Mouse (Mus musculus) brown adipose tissue, adult 24 weeks (tissue): ENCODE data around the gene Abhd16b. TPM values are rescaled to one million over a fixed set of nuclear protein-coding genes. Genes with fewer than 3 reads are reported as not detected.

Experiments
- H3K27ac ChIP-seq: fragments of 200-500 bp; replicated peaks from 2 replicates; pipeline ENCODE4 v1.5.1; 2012; ENCODE audit warnings: low read depth, mild to moderate bottlenecking, low read length
- H3K4me1 ChIP-seq: fragments of 200-500 bp; 2 replicates; pipeline ENCODE4 v1.6.1; 2012; ENCODE audit warnings: low read length, mixed read lengths; ENCODE audit not compliant: control insufficient read depth, insufficient read depth, insufficient read length
- H3K4me3 ChIP-seq: fragments of 200-500 bp; 2 replicates; pipeline ENCODE4 v1.5.1; 2012; ENCODE audit warnings: low read depth, mild to moderate bottlenecking, low read length, moderate library complexity; ENCODE audit not compliant: insufficient read depth
- polyA plus RNA-seq: library from polyadenylated mRNA; stranded (reverse); fragments of >200 nt; gene quantifications from 2 replicates; pipeline ENCODE4 v1.2.4, GENCODE M21; 2012; ENCODE audit not compliant: missing spikeins, insufficient read depth, insufficient read length

Abhd16b gene
- polyA plus RNA-seq, 1 experiment: not detected

- peak overlapping the region; percentile 71 for H3K4me3 ChIP-seq
- H3K4me1 ChIP-seq: no peaks in the 10 kb centered on the region
- H3K27ac ChIP-seq: peak overlapping the region; percentile 76
Measured at GRCm38 (mm10) chr2:181497548-181497875, 4.5 kb downstream of the Abhd16b start.

GRCm38 (mm10) chr2:181498644-181499043 lies 5.6 kb downstream of the Abhd16b start:
- no peak overlapping the region for H3K4me3 ChIP-seq
- no peaks in the 10 kb centered on the region for H3K4me1 ChIP-seq
- 0 out of 2 replicates have a peak overlapping the region, but pooled peaks have one; percentile 8 for H3K27ac ChIP-seq

GRCm38 (mm10) chr2:181509191-181509590 lies 16.2 kb downstream of the Abhd16b start:
- no peaks in the 10 kb centered on the region for H3K4me1 ChIP-seq
- no peak overlapping the region for H3K4me3 ChIP-seq
- no peak overlapping the region for H3K27ac ChIP-seq

GRCm38 (mm10) chr2:181511231-181511630 lies 18.2 kb downstream of the Abhd16b start:
- H3K4me3 ChIP-seq: no peak overlapping the region
- H3K4me1 ChIP-seq: no peaks in the 10 kb centered on the region
- H3K27ac ChIP-seq: no peak overlapping the region

GRCm38 (mm10) chr2:181519201-181519600 lies 26.2 kb downstream of the Abhd16b start:
- Histone ChIP-seq H3K4me3 (peak overlapping the region; percentile 33; the same call in 1 of the 2 replicates), H3K4me1 (peaks cover 2% of the 10 kb centered on the region; the same call in 1 of the 2 replicates), H3K27ac (peak overlapping the region; percentile 87)

GRCm38 (mm10) chr2:181520118-181520935 lies 27.3 kb downstream of the Abhd16b start, which contains the start of gene Dnajc5:
Dnajc5 (plus strand) TSS chr2:181520485.
- peak within 1 kb of the TSS; percentile 87 for H3K27ac ChIP-seq
- peak within 1 kb of the TSS; percentile 88 for H3K4me3 ChIP-seq
- H3K4me1 ChIP-seq: peaks cover 2% of the 10 kb centered on the region; the same call in 1 of the 2 replicates

- peak overlapping the region; percentile 88 for H3K4me3 ChIP-seq
- H3K4me1 ChIP-seq: peaks cover 5% of the 10 kb centered on the region; the same call in 1 of the 2 replicates
- peak overlapping the region; percentile 87 for H3K27ac ChIP-seq
Measured at GRCm38 (mm10) chr2:181520936-181521227, 27.9 kb downstream of the Abhd16b start.

- Histone ChIP-seq H3K4me1 (peaks cover 5% of the 10 kb centered on the region; the same call in 1 of the 2 replicates), H3K27ac (no peak overlapping the region), H3K4me3 (peak overlapping the region; percentile 50)
Measured at GRCm38 (mm10) chr2:181521491-181521890, 28.5 kb downstream of the Abhd16b start.

- Histone ChIP-seq H3K4me1 (peaks cover 5% of the 10 kb centered on the region; the same call in 1 of the 2 replicates), H3K27ac (no peak overlapping the region), H3K4me3 (no peak overlapping the region)
Measured at GRCm38 (mm10) chr2:181522811-181523210, 29.8 kb downstream of the Abhd16b start.

- Histone ChIP-seq H3K4me3 (no peak overlapping the region), H3K4me1 (peaks cover 3% of the 10 kb centered on the region; the same call in 1 of the 2 replicates), H3K27ac (no peak overlapping the region)
Measured at GRCm38 (mm10) chr2:181525526-181525925, 32.5 kb downstream of the Abhd16b start.

- H3K27ac ChIP-seq: no peak overlapping the region
- H3K4me1 ChIP-seq: peaks cover 3% of the 10 kb centered on the region; the same call in 1 of the 2 replicates
Measured at GRCm38 (mm10) chr2:181529076-181529475, 36.1 kb downstream of the Abhd16b start.

GRCm38 (mm10) chr2:181532589-181532988 lies 39.6 kb downstream of the Abhd16b start:
- Histone ChIP-seq H3K4me1 (peaks cover 4% of the 10 kb centered on the region), H3K4me3 (no peak overlapping the region), H3K27ac (no peak overlapping the region)

More at GRCm38 (mm10) chr2:181529076-181529475, 36.1 kb downstream of the Abhd16b start:
- H3K4me3 ChIP-seq: no peak overlapping the region

- H3K4me1 ChIP-seq: peaks cover 10% of the 10 kb centered on the region
- H3K27ac ChIP-seq: 0 out of 2 replicates have a peak overlapping the region, but pooled peaks have one; percentile 16
- H3K4me3 ChIP-seq: no peak overlapping the region
Measured at GRCm38 (mm10) chr2:181536410-181536809, 43.4 kb downstream of the Abhd16b start.

- H3K27ac ChIP-seq: peak overlapping the region; percentile 26
- no peak overlapping the region for H3K4me3 ChIP-seq
- peaks cover 10% of the 10 kb centered on the region for H3K4me1 ChIP-seq
Measured at GRCm38 (mm10) chr2:181537444-181538047, 44.5 kb downstream of the Abhd16b start.

GRCm38 (mm10) chr2:181541761-181542380 lies 48.9 kb downstream of the Abhd16b start:
- Histone ChIP-seq H3K27ac (no peak overlapping the region), H3K4me3 (no peak overlapping the region), H3K4me1 (peaks cover 8% of the 10 kb centered on the region)
